Mouse (Mus musculus) effector memory CD4-positive, alpha-beta T cell, adult 5 months (primary cell): ENCODE results near the gene Fam13c. TPM values are rescaled to one million over a fixed set of nuclear protein-coding genes. Genes with fewer than 3 reads are reported as not detected.

ENCODE experiments used
- polyA plus RNA-seq: library from polyadenylated mRNA; unstranded; fragments of 100-300 nt; shearing (Covaris generic); gene quantifications from one replicate; pipeline ENCODE4 v1.2.1, GENCODE M21; 2017

Gene Fam13c
- polyA plus RNA-seq, result not detected

GRCm38 (mm10) chr10:70439676-70440521 is at the start of gene Fam13c:
TSS of gene Fam13c (plus strand) at chr10:70440481.

Other genes with a start within 250 kb of the Fam13c start
- gene Mrln, start 235.8 kb upstream of the Fam13c start, polyA plus RNA-seq, result not detected
- not detected for gene Slc16a9, start 195.4 kb upstream of the Fam13c start, polyA plus RNA-seq
- not detected for gene Phyhipl, start 215.5 kb downstream of the Fam13c start, polyA plus RNA-seq